Mouse (Mus musculus): Measurements from ENCODE around the gene Rrn3. TPM values are rescaled to one million over a fixed set of nuclear protein-coding genes. Genes with fewer than 3 reads are reported as not detected.

Rrn3 gene
- total and polyA plus RNA-seq, 3 experiments, result 83.5 to 136 (median 93.8) TPM

GRCm38 (mm10) chr16:13845031-13845430, 64.5 kb downstream of the Rrn3 start (continued):
- TF ChIP-seq NELFE (IDR thresholded peaks at IDR 0.05; ENCODE audit: low read depth, low read length) (no peak), JUND (conservative IDR thresholded peaks at IDR 0.05; ENCODE audit: low read depth, low read length) (peak; percentile 78), ZMIZ1 (IDR thresholded peaks at IDR 0.05; ENCODE audit: low read depth, low read length) (no peak), MAZ (IDR thresholded peaks at IDR 0.05; ENCODE audit: low read depth, low read length) (no peak), CHD1 (IDR thresholded peaks at IDR 0.05; ENCODE audit: low read depth, low read length) (no peak), ZNF384 (IDR thresholded peaks at IDR 0.05; ENCODE audit: low read depth, low read length) (no peak), PAX5 (IDR thresholded peaks at IDR 0.05; ENCODE audit: low read length) (no peak), ZC3H11A (IDR thresholded peaks at IDR 0.05; ENCODE audit: low read depth, low read length) (no peak), ZKSCAN1 (IDR thresholded peaks at IDR 0.05; ENCODE audit: borderline replicate concordance, low read depth, low read length) (no peak), POLR2A (IDR thresholded peaks at IDR 0.05; ENCODE audit: low read depth, low read length) (no peak), MYC (IDR thresholded peaks at IDR 0.05; ENCODE audit: low read depth, low read length) (no peak), TBP (conservative IDR thresholded peaks at IDR 0.05; ENCODE audit: low read depth, low read length) (no peak), USF2 (conservative IDR thresholded peaks at IDR 0.05; ENCODE audit: low read depth, low read length) (no peak), BHLHE40 (IDR thresholded peaks at IDR 0.05; ENCODE audit: low read depth, low read length) (peak; percentile 54), RCOR1 (conservative IDR thresholded peaks at IDR 0.05; ENCODE audit: low read depth, low read length) (0 out of 2 replicates have a peak, but pooled peaks have one; percentile 33), JUN (IDR thresholded peaks at IDR 0.05; ENCODE audit: insufficient read depth, low read depth, low read length) (peak; percentile 61; the same call in 1 of the 2 replicates), POLR2AphosphoS2 (IDR thresholded peaks at IDR 0.05; ENCODE audit: low read depth, low read length) (no peak), NRF1 (IDR thresholded peaks at IDR 0.05; ENCODE audit: low read depth, low read length) (no peak), RAD21 (IDR thresholded peaks at IDR 0.05; ENCODE audit: low read depth, low read length) (no peak), MXI1 (IDR thresholded peaks at IDR 0.05; ENCODE audit: low read depth, low read length) (no peak), MAFK (IDR thresholded peaks at IDR 0.05; ENCODE audit: insufficient replicate concordance, low read length) (no peak), SMC3 (IDR thresholded peaks at IDR 0.05; ENCODE audit: low read depth, low read length) (no peak), MAX (IDR thresholded peaks at IDR 0.05; ENCODE audit: low read length) (no peak)

GRCm38 (mm10) chr16:13846675-13847074, 66.2 kb downstream of the Rrn3 start:
- no peak for DNase-seq (ENCODE audit: extremely low read depth)
- Histone ChIP-seq H3K79me2 (replicated peaks; ENCODE audit: control insufficient read depth, extremely low read depth, insufficient read depth, poor library complexity, severe bottlenecking) (no peaks in the 10 kb centered on the region), H3K36me3 (replicated peaks in 1 of 2; ENCODE audit: control insufficient read depth in 1 of 2, insufficient read depth in 1 of 2, low read length in 1 of 2) (peaks cover 33 to 63% of the 10 kb centered on the region in 2 experiments), H3K9me3 (replicated peaks; ENCODE audit: low read length) (no peaks in the 10 kb centered on the region), H3K27ac (ENCODE audit: insufficient read depth, low read depth) (no peak overlapping the region), H3K4me3 (replicated peaks in 1 of 3; ENCODE audit: low read depth in 2 of 3, low read length in 2 of 3, poor library complexity in 1 of 3) (no peak overlapping the region), H3K27me3 (replicated peaks) (no peaks in the 10 kb centered on the region), H3K4me2 (ENCODE audit: insufficient read depth, low read depth, poor library complexity, severe bottlenecking) (no peak overlapping the region), H3K9ac (ENCODE audit: insufficient read depth, low read depth) (no peak overlapping the region), H3K4me1 (ENCODE audit: control insufficient read depth in 1 of 2, insufficient read depth in 2 of 2) (peaks cover 0 to 24% of the 10 kb centered on the region in 2 experiments; a peak in 2 of 4 replicates)
- dilution Hi-C loops (cut with MboI; ENCODE audit: extremely low pct_ligation_motif_present, extremely low pct_unique_long_range_greater_than_20kb, low sequenced_read_pairs), result no loop called here
- in situ Hi-C loops (cut with MboI; ENCODE audit: low pct_ligation_motif_present, low pct_unique_long_range_greater_than_20kb, low sequenced_read_pairs), result no loop called here
- no peak for TF ChIP-seq NELFE (IDR thresholded peaks at IDR 0.05; ENCODE audit: low read depth, low read length)
- TF ChIP-seq CHD2 (IDR thresholded peaks at IDR 0.05; ENCODE audit: low read length), result no peak
- no peak for TF ChIP-seq CTCF (conservative IDR thresholded peaks at IDR 0.05 in 1 of 2, IDR thresholded peaks at IDR 0.05 in 1 of 2; ENCODE audit: low read depth in 2 of 2, low read length in 2 of 2)
- TF ChIP-seq ZC3H11A (IDR thresholded peaks at IDR 0.05; ENCODE audit: low read depth, low read length), result no peak
- TF ChIP-seq IRF4 (IDR thresholded peaks at IDR 0.05; ENCODE audit: low read depth, low read length), result no peak
- TF ChIP-seq POLR2A (IDR thresholded peaks at IDR 0.05; ENCODE audit: low read depth, low read length), result no peak
- TF ChIP-seq GABPA (IDR thresholded peaks at IDR 0.05; ENCODE audit: insufficient replicate concordance, low read depth, low read length), result no peak
- TF ChIP-seq ZNF384 (IDR thresholded peaks at IDR 0.05; ENCODE audit: low read depth, low read length), result no peak
- TF ChIP-seq SMC3 (IDR thresholded peaks at IDR 0.05; ENCODE audit: low read depth, low read length), result no peak
- TF ChIP-seq MAX (IDR thresholded peaks at IDR 0.05; ENCODE audit: low read length), result no peak
